Mouse (Mus musculus): ENCODE data around the gene Bmp7. TPM values are rescaled to one million over a fixed set of nuclear protein-coding genes. Genes with fewer than 3 reads are reported as not detected.

The Bmp7 gene
- total and polyA plus RNA-seq, 2 experiments from 2014 or later, result 15.3 to 34.0 TPM

- WGBS, result 48% methylated on average over 6 of the region's 6 CpGs
- Histone ChIP-seq H3K27me3 (ENCODE audit: insufficient read depth, low read length) (no peaks in the 10 kb centered on the region), H3K27ac (ENCODE audit: low read depth, low read length) (no peak overlapping the region), H3K4me1 (ENCODE audit: insufficient read depth, low read length) (no peaks in the 10 kb centered on the region), H3K36me3 (ENCODE audit: insufficient read depth, low read length) (no peaks in the 10 kb centered on the region), H3K4me2 (ENCODE audit: low read depth, low read length, poor library complexity, severe bottlenecking) (no peak overlapping the region), H3K9ac (replicated peaks; ENCODE audit: low read length, poor library complexity, severe bottlenecking) (no peak overlapping the region), H3K4me3 (ENCODE audit: low read depth, low read length) (no peak overlapping the region), H3K9me3 (ENCODE audit: low read length) (no peaks in the 10 kb centered on the region)
- ATAC-seq (ENCODE audit: low FRiP score), result no peak
- no peak for TF ChIP-seq CTCF (IDR thresholded peaks at IDR 0.05)
- DNase-seq (ENCODE audit: low spot score), result no peak
These were observed 15.2 kb downstream of the Bmp7 start for GRCm38 (mm10) chr2:172924961-172925360.

DNA sequence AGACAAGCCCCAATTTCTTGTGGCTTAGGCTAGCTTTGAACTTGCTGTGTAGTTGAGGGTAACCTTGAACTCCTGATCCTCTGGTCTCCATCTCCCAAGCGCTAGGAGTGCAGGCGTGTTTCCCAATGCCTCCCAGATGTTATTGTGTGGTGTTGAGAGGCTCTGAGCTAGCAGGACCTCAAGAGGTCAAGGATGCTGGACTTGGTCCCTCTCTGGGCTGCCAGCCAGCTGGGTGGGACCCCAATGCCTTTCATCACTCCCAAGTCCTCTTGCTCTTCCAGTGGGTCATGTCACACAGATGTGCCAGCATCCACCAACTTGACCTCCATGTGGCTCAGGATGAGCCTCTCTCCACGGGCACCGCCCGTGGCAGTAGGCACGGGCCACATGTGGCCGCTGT is 16.9 kb downstream of the Bmp7 start:
- no peaks in the 10 kb centered on the region for H3K4me1 ChIP-seq (ENCODE audit: insufficient read depth, low read length)
- ATAC-seq (ENCODE audit: low FRiP score), result no peak
- H3K9me3 ChIP-seq (ENCODE audit: low read length), result no peaks in the 10 kb centered on the region
- DNase-seq (ENCODE audit: low spot score), result no peak
- no peak overlapping the region for H3K27ac ChIP-seq (ENCODE audit: low read depth, low read length)
- TF ChIP-seq CTCF (IDR thresholded peaks at IDR 0.05), result no peak
- H3K27me3 ChIP-seq (ENCODE audit: insufficient read depth, low read length), result no peaks in the 10 kb centered on the region
- no peak overlapping the region for H3K4me2 ChIP-seq (ENCODE audit: low read depth, low read length, poor library complexity, severe bottlenecking)
- WGBS, result 86% methylated on average over 7 of the region's 7 CpGs
- no peak overlapping the region for H3K4me3 ChIP-seq (ENCODE audit: low read depth, low read length)
- no peak overlapping the region for H3K9ac ChIP-seq (replicated peaks; ENCODE audit: low read length, poor library complexity, severe bottlenecking)
- no peaks in the 10 kb centered on the region for H3K36me3 ChIP-seq (ENCODE audit: insufficient read depth, low read length)

- DNase-seq (ENCODE audit: low spot score) (no peak), ATAC-seq (ENCODE audit: low FRiP score) (no peak)
- Histone ChIP-seq H3K9ac (replicated peaks; ENCODE audit: low read length, poor library complexity, severe bottlenecking) (no peak overlapping the region), H3K36me3 (ENCODE audit: insufficient read depth, low read length) (no peaks in the 10 kb centered on the region), H3K27me3 (ENCODE audit: insufficient read depth, low read length) (no peaks in the 10 kb centered on the region), H3K4me3 (ENCODE audit: low read depth, low read length) (no peak overlapping the region), H3K9me3 (ENCODE audit: low read length) (no peaks in the 10 kb centered on the region), H3K4me1 (ENCODE audit: insufficient read depth, low read length) (no peaks in the 10 kb centered on the region), H3K27ac (ENCODE audit: low read depth, low read length) (no peak overlapping the region), H3K4me2 (ENCODE audit: low read depth, low read length, poor library complexity, severe bottlenecking) (no peak overlapping the region)
- 60% methylated on average over 5 of the region's 5 CpGs for WGBS
- no peak for TF ChIP-seq CTCF (IDR thresholded peaks at IDR 0.05)
These were observed 17.5 kb downstream of the Bmp7 start for GRCm38 (mm10) chr2:172922597-172922996.

GRCm38 (mm10) chr2:172914018-172914417 is 26.1 kb downstream of the Bmp7 start:
- no peaks in the 10 kb centered on the region for H3K27me3 ChIP-seq (ENCODE audit: insufficient read depth, low read length)
- H3K4me3 ChIP-seq (ENCODE audit: low read depth, low read length), result no peak overlapping the region
- no peaks in the 10 kb centered on the region for H3K4me1 ChIP-seq (ENCODE audit: insufficient read depth, low read length)
- DNase-seq (ENCODE audit: low spot score) (no peak), ATAC-seq (ENCODE audit: low FRiP score) (no peak)
- WGBS, result 81% methylated on average over 14 of the region's 14 CpGs
- H3K27ac ChIP-seq (ENCODE audit: low read depth, low read length), result no peak overlapping the region
- no peak overlapping the region for H3K9ac ChIP-seq (replicated peaks; ENCODE audit: low read length, poor library complexity, severe bottlenecking)
- no peaks in the 10 kb centered on the region for H3K9me3 ChIP-seq (ENCODE audit: low read length)
- H3K4me2 ChIP-seq (ENCODE audit: low read depth, low read length, poor library complexity, severe bottlenecking), result no peak overlapping the region
- no peak for TF ChIP-seq CTCF (IDR thresholded peaks at IDR 0.05)
- H3K36me3 ChIP-seq (ENCODE audit: insufficient read depth, low read length), result no peaks in the 10 kb centered on the region

DNA sequence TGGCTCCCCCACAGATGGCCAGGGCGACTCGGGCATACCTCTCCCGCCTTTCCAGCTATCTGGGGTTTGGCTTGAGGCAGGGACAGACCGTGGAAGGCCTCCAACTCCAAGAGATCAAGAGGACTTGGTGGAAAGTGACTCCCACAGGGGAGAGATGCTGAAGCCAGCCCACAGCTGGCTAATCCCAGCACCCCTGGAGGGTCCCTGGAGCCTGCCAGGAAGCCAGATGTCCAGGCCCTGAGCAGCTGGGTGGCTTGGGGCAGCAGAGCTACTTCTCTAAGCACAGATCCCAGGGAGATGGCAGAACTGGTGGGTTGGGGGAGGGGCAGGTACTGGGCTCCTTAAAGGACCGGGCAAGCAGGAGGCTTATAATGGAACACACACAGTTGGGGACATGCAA is 28.4 kb downstream of the Bmp7 start:
- no peak for ATAC-seq (ENCODE audit: low FRiP score)

GRCm38 (mm10) chr2:172911157-172911556 is 29.0 kb downstream of the Bmp7 start:
- H3K4me3 ChIP-seq (ENCODE audit: low read depth, low read length), result no peak overlapping the region
- DNase-seq (ENCODE audit: low spot score) (no peak), ATAC-seq (ENCODE audit: low FRiP score) (no peak)
- H3K9ac ChIP-seq (replicated peaks; ENCODE audit: low read length, poor library complexity, severe bottlenecking), result no peak overlapping the region
- H3K27me3 ChIP-seq (ENCODE audit: insufficient read depth, low read length), result no peaks in the 10 kb centered on the region
- no peak overlapping the region for H3K27ac ChIP-seq (ENCODE audit: low read depth, low read length)
- no peaks in the 10 kb centered on the region for H3K9me3 ChIP-seq (ENCODE audit: low read length)
- no peaks in the 10 kb centered on the region for H3K4me1 ChIP-seq (ENCODE audit: insufficient read depth, low read length)
- no peak for TF ChIP-seq CTCF (IDR thresholded peaks at IDR 0.05)
- no peaks in the 10 kb centered on the region for H3K36me3 ChIP-seq (ENCODE audit: insufficient read depth, low read length)
- no peak overlapping the region for H3K4me2 ChIP-seq (ENCODE audit: low read depth, low read length, poor library complexity, severe bottlenecking)
- WGBS, result 65% methylated on average over 6 of the region's 6 CpGs

More for the DNA sequence above, 28.4 kb downstream of the Bmp7 start:
- DNase-seq (ENCODE audit: low spot score), result peak; percentile 21
- WGBS, result 27% methylated on average over 5 of the region's 5 CpGs
- Histone ChIP-seq H3K27me3 (ENCODE audit: insufficient read depth, low read length) (no peaks in the 10 kb centered on the region), H3K27ac (ENCODE audit: low read depth, low read length) (no peak overlapping the region), H3K4me2 (ENCODE audit: low read depth, low read length, poor library complexity, severe bottlenecking) (no peak overlapping the region), H3K9me3 (ENCODE audit: low read length) (no peaks in the 10 kb centered on the region), H3K4me3 (ENCODE audit: low read depth, low read length) (no peak overlapping the region), H3K36me3 (ENCODE audit: insufficient read depth, low read length) (no peaks in the 10 kb centered on the region), H3K9ac (replicated peaks; ENCODE audit: low read length, poor library complexity, severe bottlenecking) (no peak overlapping the region), H3K4me1 (ENCODE audit: insufficient read depth, low read length) (no peaks in the 10 kb centered on the region)
- TF ChIP-seq CTCF (IDR thresholded peaks at IDR 0.05), result no peak
